ENCODE assay signal across 15 mouse cellular contexts in the genomic region with DNA sequence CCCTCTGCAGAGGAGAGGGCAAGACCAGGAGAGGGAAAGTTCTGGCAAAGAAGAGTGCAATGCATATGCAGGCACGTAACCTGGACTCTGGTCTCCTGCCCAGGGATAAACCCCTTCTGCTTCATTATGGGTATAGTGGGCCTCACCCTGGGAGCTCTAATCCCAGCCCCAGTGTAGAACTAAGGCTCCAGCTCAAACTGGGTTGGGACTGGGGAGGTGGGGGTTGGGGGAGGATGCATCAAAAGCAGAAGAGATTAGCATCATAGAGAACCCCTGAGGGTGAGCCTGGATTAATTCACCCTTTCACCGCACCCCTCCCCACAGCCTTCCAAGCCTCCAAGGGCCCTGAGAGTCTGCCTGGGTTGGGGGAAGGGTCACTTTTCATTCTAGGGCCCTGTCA. TPM values are rescaled to one million over a fixed set of nuclear protein-coding genes. Genes with fewer than 3 reads are reported as not detected.
DNase-seq lines count a peak whose midpoint lies in the region.
"Had no signal": no experiment of that assay in that cellular context is flagged by ENCODE, and none has a peak within 500 bp of the region (broad histone marks: within the 10 kb centered on the region; RNA-seq: fewer than 3 reads in every experiment).

No protein-coding gene starts in this region.

- DNase-seq in cerebellum, adult 11-12 months: peak; percentile 1
- DNase-seq in cerebellum, postnatal 25 days: no peak
- DNase-seq in kidney, postnatal 10 days: peak; percentile 3
- no peak for DNase-seq in kidney, postnatal 36 days
- peak; percentile 1 for DNase-seq in right cerebral cortex, postnatal 14 days
- DNase-seq in right cerebral cortex, postnatal 4 days: no peak
- no peak for DNase-seq in layer of hippocampus, postnatal 10 days (ENCODE audit: low spot score in 2 of 2)
- DNase-seq: adrenal gland, postnatal 25 days; cerebellum, adult 9-10 months; gastrocnemius, postnatal 10 days; kidney, adult 9 months; lung, adult 18-20 months; lung, postnatal 10 days; spleen, adult 18-20 months; thymus, postnatal 14 days had no signal

RNA-seq across cellular contexts. Expression of a gene that starts 10.5 kb away (rescaled TPM):
- 100 to 1,000 TPM; 115 to 128 TPM for total RNA-seq in layer of hippocampus, postnatal 10 days (2021)

Comparison
In these comparisons a context has a peak if more than half of its experiments do, and no peak if none do; other contexts are left out.
1. DNase-seq: peak in cerebellum, adult 11-12 months (single experiment), kidney, postnatal 10 days (single experiment) and right cerebral cortex, postnatal 14 days (single experiment); none in cerebellum, postnatal 25 days (0 of 2), kidney, postnatal 36 days (0 of 2), right cerebral cortex, postnatal 4 days (single experiment) and layer of hippocampus, postnatal 10 days (0 of 2).